ENCODE assay signal across 15 mouse cellular contexts in the genomic region with DNA sequence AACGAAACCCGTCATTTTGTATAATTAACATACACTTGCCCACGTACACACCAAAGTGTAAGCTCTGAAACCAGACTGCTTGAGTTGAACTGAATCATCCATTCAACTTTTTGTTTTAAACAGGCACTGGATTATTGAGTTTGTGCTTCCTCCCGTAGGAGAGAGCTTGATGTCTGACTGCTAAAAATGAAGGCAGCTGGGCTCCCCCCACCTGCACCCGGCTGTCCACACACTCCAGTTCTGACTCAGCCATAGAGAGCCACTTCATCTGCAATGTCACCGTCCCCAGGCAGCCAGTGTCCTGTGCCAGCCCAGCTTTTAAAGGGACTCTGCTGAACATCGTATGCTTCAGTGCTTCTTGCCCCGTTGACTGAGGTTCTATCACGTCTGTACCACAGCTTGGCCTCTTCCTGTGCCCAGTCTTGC. TPM values are rescaled to one million over a fixed set of nuclear protein-coding genes. Genes with fewer than 3 reads are reported as not detected.
DNase-seq lines count a peak whose midpoint lies in the region; ATAC-seq lines count a peak whose summit lies in the region.
"Had no signal": no experiment of that assay in that cellular context is flagged by ENCODE, and none has a peak within 500 bp of the region (broad histone marks: within the 10 kb centered on the region; RNA-seq: fewer than 3 reads in every experiment).

No protein-coding gene starts in this region.

- H3K36me3 ChIP-seq in hindbrain, embryonic 14.5 days (replicated peaks; ENCODE audit: control insufficient read depth, insufficient read depth): no peaks in the 10 kb centered on the region
- no peaks in the 10 kb centered on the region for H3K36me3 ChIP-seq in midbrain, embryonic 15.5 days (replicated peaks)
- H3K36me3 ChIP-seq: intestine, embryonic 15.5 days; liver, embryonic 13.5 days had no signal

- no peak overlapping the region for H3K9ac ChIP-seq in hindbrain, embryonic 14.5 days
- no peak overlapping the region for H3K9ac ChIP-seq in midbrain, embryonic 15.5 days
- H3K9ac ChIP-seq: intestine, embryonic 15.5 days; liver, embryonic 13.5 days had no signal

- no peaks in the 10 kb centered on the region for H3K27me3 ChIP-seq in hindbrain, embryonic 14.5 days (ENCODE audit: control insufficient read depth, insufficient read depth, low read length)
- no peaks in the 10 kb centered on the region for H3K27me3 ChIP-seq in midbrain, embryonic 15.5 days (replicated peaks)
- H3K27me3 ChIP-seq: intestine, embryonic 15.5 days; liver, embryonic 13.5 days; Patski had no signal

- peak; percentile 97 for ATAC-seq in frontal cortex, adult (ENCODE audit: low TSS enrichment)
- ATAC-seq in inflammation-experienced regulatory T-cells, adult 6 months: peak; percentile 49
- no peak for ATAC-seq in erythroid progenitor cell, adult 5-6 weeks (replicated peaks; ENCODE audit: low FRiP score, poor library complexity, severe bottlenecking)
- ATAC-seq in hindbrain, embryonic 14.5 days (ENCODE audit: low FRiP score): no peak
- no peak for ATAC-seq in midbrain, embryonic 15.5 days (replicated peaks)
- ATAC-seq: forebrain, embryonic 16.5 days; intestine, embryonic 15.5 days; Patski had no signal

- H3K4me1 ChIP-seq in hindbrain, embryonic 14.5 days (replicated peaks; ENCODE audit: control insufficient read depth, insufficient read depth, low read length): no peaks in the 10 kb centered on the region
- H3K4me1 ChIP-seq in midbrain, embryonic 15.5 days: no peaks in the 10 kb centered on the region
- H3K4me1 ChIP-seq: intestine, embryonic 15.5 days; liver, embryonic 13.5 days had no signal

- no peak for DNase-seq in frontal cortex, postnatal 14 days (ENCODE audit: low spot score in 2 of 2)
- DNase-seq in A20 (ENCODE audit: low read depth, low spot score): peak; percentile 89
- DNase-seq in adrenal gland, postnatal 10 days: peak; percentile 38
- DNase-seq in hindbrain, embryonic 14.5 days (ENCODE audit: low spot score): no peak
- DNase-seq: cerebellum, adult 9-11 months; kidney, postnatal 4 days; liver, embryonic 13.5 days; thymus, postnatal 36 days had no signal

- H3K9me3 ChIP-seq in hindbrain, embryonic 14.5 days (ENCODE audit: control insufficient read depth, low read length): no peaks in the 10 kb centered on the region
- no peaks in the 10 kb centered on the region for H3K9me3 ChIP-seq in midbrain, embryonic 15.5 days
- H3K9me3 ChIP-seq: intestine, embryonic 15.5 days; liver, embryonic 13.5 days had no signal

- 79% methylated on average over 9 of the region's 9 CpGs for WGBS in hindbrain, embryonic 14.5 days
- 78% methylated on average over 9 of the region's 9 CpGs for WGBS in midbrain, embryonic 15.5 days

- no peak overlapping the region for H3K4me2 ChIP-seq in hindbrain, embryonic 14.5 days (replicated peaks)
- H3K4me2 ChIP-seq in midbrain, embryonic 15.5 days: no peak overlapping the region
- H3K4me2 ChIP-seq: intestine, embryonic 15.5 days; liver, embryonic 13.5 days had no signal

- no peak overlapping the region for H3K27ac ChIP-seq in hindbrain, embryonic 14.5 days
- H3K27ac ChIP-seq in midbrain, embryonic 15.5 days: no peak overlapping the region
- H3K27ac ChIP-seq: intestine, embryonic 15.5 days; liver, embryonic 13.5 days had no signal

- H3K4me3 ChIP-seq in hindbrain, embryonic 14.5 days (replicated peaks; ENCODE audit: low read length): no peak overlapping the region
- H3K4me3 ChIP-seq in midbrain, embryonic 15.5 days: no peak overlapping the region
- H3K4me3 ChIP-seq: intestine, embryonic 15.5 days; liver, embryonic 13.5 days had no signal

RNA-seq across cellular contexts. Expression of a gene that starts 13.7 kb away (rescaled TPM):
- total RNA-seq in adrenal gland, postnatal 10 days (2021): 1 to 10 TPM; 4.5 to 4.7 TPM
- polyA plus RNA-seq in inflammation-experienced regulatory T-cells, adult 6 months (2017; shearing (Covaris generic)): 10 to 100 TPM; 19.2 to 28.4 (median 20.6) TPM
- 5.9 and 11.5 TPM in 2 replicates for total RNA-seq in erythroid progenitor cell, adult 5-6 weeks (2015; ENCODE audit: low replicate concordance)
- total RNA-seq in erythroid progenitor cell, adult 5-6 weeks (2017; ENCODE audit: low replicate concordance): 6.9 and 10.2 TPM in 2 replicates
- 2.0 and 3.7 TPM in 2 replicates for polyA plus RNA-seq in hindbrain, embryonic 14.5 days (2014; fragmentation: Nextera tagmentation; extraction: Ambion mirVana)
- polyA plus RNA-seq in midbrain, embryonic 15.5 days (2015; fragmentation: Nextera tagmentation; extraction: Ambion mirVana): 1.4 and 1.7 TPM in 2 replicates

RNA-seq across cellular contexts. Expression of a gene that starts 27.3 kb away (rescaled TPM):
- total RNA-seq in adrenal gland, postnatal 10 days (2021): 10 to 100 TPM; 10.5 to 11.8 TPM
- polyA plus RNA-seq in inflammation-experienced regulatory T-cells, adult 6 months (2017; shearing (Covaris generic)): 10 to 100 TPM; 37.0 to 38.5 (median 37.3) TPM
- total RNA-seq in erythroid progenitor cell, adult 5-6 weeks (2015; ENCODE audit: low replicate concordance): 4.7 and 6.7 TPM in 2 replicates
- 3.7 and 5.6 TPM in 2 replicates for total RNA-seq in erythroid progenitor cell, adult 5-6 weeks (2017; ENCODE audit: low replicate concordance)
- polyA plus RNA-seq in hindbrain, embryonic 14.5 days (2014; fragmentation: Nextera tagmentation; extraction: Ambion mirVana): 25.9 and 28.1 TPM in 2 replicates
- 21.6 and 21.9 TPM in 2 replicates for polyA plus RNA-seq in midbrain, embryonic 15.5 days (2015; fragmentation: Nextera tagmentation; extraction: Ambion mirVana)

Comparison
In these comparisons a context has a peak if more than half of its experiments do, and no peak if none do; other contexts are left out.
1. ATAC-seq: peak in frontal cortex, adult (single experiment) and inflammation-experienced regulatory T-cells, adult 6 months (single experiment); none in erythroid progenitor cell, adult 5-6 weeks (single experiment), hindbrain, embryonic 14.5 days (single experiment) and midbrain, embryonic 15.5 days (single experiment).
2. DNase-seq: peak in A20 (single experiment) and adrenal gland, postnatal 10 days (single experiment); none in frontal cortex, postnatal 14 days (0 of 2) and hindbrain, embryonic 14.5 days (single experiment).